Mouse (Mus musculus) C2C12 (cell line): ENCODE data around the gene Cd53. TPM values are rescaled to one million over a fixed set of nuclear protein-coding genes. Genes with fewer than 3 reads are reported as not detected.

Experiments
- H3K27me3 ChIP-seq: one replicate; pipeline ENCODE4 v1.6.1; 2011; ENCODE audit not compliant: control insufficient read depth, insufficient read depth, insufficient read length
- H3K36me3 ChIP-seq: one replicate; pipeline ENCODE4 v1.6.1; 2011; ENCODE audit not compliant: control insufficient read depth, insufficient read depth
- H3K4me3 ChIP-seq: one replicate; pipeline ENCODE4 v1.5.1; 2011; ENCODE audit warnings: mild to moderate bottlenecking, control low read depth; ENCODE audit not compliant: poor library complexity, insufficient read depth, severe bottlenecking
- H3K79me2 ChIP-seq: one replicate; pipeline ENCODE4 v1.6.1; 2011; ENCODE audit not compliant: control insufficient read depth, insufficient read depth
- H3K79me3 ChIP-seq: one replicate; pipeline ENCODE4 v1.6.1; 2011; ENCODE audit warnings: low read depth, control low read depth
- H3ac ChIP-seq: one replicate; pipeline ENCODE3; 2011; ENCODE audit warnings: low read depth; ENCODE audit not compliant: control insufficient read depth, insufficient read length
- FOSL1 ChIP-seq: IDR thresholded peaks from one replicate; pipeline ENCODE4 v1.8.0; 2011; ENCODE audit warnings: mild to moderate bottlenecking, low read length; ENCODE audit not compliant: poor library complexity, insufficient read depth, severe bottlenecking
- MAX ChIP-seq: IDR thresholded peaks from one replicate; pipeline ENCODE4 v1.6.1; 2011; ENCODE audit warnings: mild to moderate bottlenecking, control low read depth
- MYOD1 ChIP-seq: IDR thresholded peaks from one replicate; pipeline ENCODE4 v1.6.1; 2011; ENCODE audit warnings: low read depth; ENCODE audit not compliant: control insufficient read depth, insufficient read length
- MYOG ChIP-seq: IDR thresholded peaks from one replicate; pipeline ENCODE4 v1.6.1; 2011; ENCODE audit not compliant: control insufficient read depth, insufficient read length; ENCODE audit errors: extremely low read depth
- USF1 ChIP-seq: IDR thresholded peaks from one replicate; pipeline ENCODE4 v1.6.1; 2011; ENCODE audit warnings: low read depth, mild to moderate bottlenecking, control low read depth, moderate library complexity
- polyA plus RNA-seq: library from polyadenylated mRNA; unstranded; fragments of >200 nt; fragmentation: generic; extraction: Trizol; gene quantifications from one replicate; pipeline ENCODE4 v1.2.1, GENCODE M21; 2012; ENCODE audit warnings: missing spikeins

The Cd53 gene
- polyA plus RNA-seq, 1 experiment = 4.3 TPM

GRCm38 (mm10) chr3:106721397-106722027 lies 68.4 kb downstream of the Cd53 start:
- Histone ChIP-seq H3K27me3 (no peaks in the 10 kb centered on the region), H3K79me2 (peaks cover 43% of the 10 kb centered on the region), H3ac (peak overlapping the region; percentile 56), H3K4me3 (peak overlapping the region; percentile 56), H3K36me3 (no peaks in the 10 kb centered on the region), H3K79me3 (peaks cover 34% of the 10 kb centered on the region)
- no peak for TF ChIP-seq MYOD1
- TF ChIP-seq MAX = peak; percentile 23
- no peak for TF ChIP-seq FOSL1
- no peak for TF ChIP-seq USF1
- no peak for TF ChIP-seq MYOG

Other genes with a start within 250 kb of the Cd53 start
- gene Dram2, start 242.4 kb downstream of the Cd53 start, polyA plus RNA-seq = 17.7 TPM
- gene Cept1, start 242.3 kb downstream of the Cd53 start, polyA plus RNA-seq = 21.1 TPM
- 7.5 TPM for gene Lrif1, start 105.2 kb downstream of the Cd53 start, polyA plus RNA-seq
- not detected for gene Olfr266, start 36.1 kb upstream of the Cd53 start, polyA plus RNA-seq
- 0.04 TPM for gene Kcna3, start 246.0 kb upstream of the Cd53 start, polyA plus RNA-seq